Mouse (Mus musculus) c-Kit-negative CD71-positive TER-119-positive erythroid progenitor cells, embryonic 14.5 days (primary cell): ENCODE results near the gene Kat14.
"Not testable (repeated sequence)": the region's sequence is repeated elsewhere in the genome, so short reads cannot be mapped to it uniquely, and the experiment has no call there.

Source experiments
- DNase-seq: peaks from one replicate; pipeline ENCODE4 v3.0.0-alpha.2; 2013; ENCODE audit warnings: low read depth, low spot score

The Kat14 gene

DNA sequence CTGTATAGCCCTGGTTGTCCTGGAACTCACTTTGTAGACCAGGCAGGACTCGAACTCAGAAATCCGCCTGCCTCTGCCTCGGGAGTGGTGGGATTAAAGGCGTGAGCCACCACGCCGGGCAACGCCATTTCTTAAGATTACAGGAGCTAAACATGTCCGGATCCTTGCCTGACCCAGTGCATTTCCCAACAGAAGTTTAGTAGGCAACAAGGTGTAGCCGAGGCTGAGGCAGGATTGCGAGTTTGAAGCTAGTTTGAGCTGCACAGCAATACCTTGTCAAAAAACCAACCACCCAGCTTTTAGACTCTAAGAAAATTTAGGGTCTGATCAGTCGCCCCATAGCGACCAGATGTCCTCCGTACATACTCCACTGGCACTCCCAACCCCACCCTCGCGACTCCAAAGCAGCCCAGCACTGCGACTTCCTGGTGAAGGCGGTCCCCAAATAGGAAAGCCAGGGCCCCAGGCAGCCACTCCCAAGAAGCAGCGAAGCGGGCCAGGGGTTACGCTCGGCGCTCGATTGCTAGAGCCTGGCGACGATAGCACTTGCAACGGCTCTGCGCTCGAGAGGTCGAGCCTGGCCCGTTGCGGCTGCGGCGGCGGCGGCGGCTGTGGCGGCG, at the start of gene Kat14, which contains the start of gene Pet117:
Kat14 (plus strand) TSS at position 584 of the 620 bp plus-strand sequence.
Pet117 (plus strand) TSS at position 597 of the 620 bp plus-strand sequence.
- DNase-seq = peak; percentile 88

DNA sequence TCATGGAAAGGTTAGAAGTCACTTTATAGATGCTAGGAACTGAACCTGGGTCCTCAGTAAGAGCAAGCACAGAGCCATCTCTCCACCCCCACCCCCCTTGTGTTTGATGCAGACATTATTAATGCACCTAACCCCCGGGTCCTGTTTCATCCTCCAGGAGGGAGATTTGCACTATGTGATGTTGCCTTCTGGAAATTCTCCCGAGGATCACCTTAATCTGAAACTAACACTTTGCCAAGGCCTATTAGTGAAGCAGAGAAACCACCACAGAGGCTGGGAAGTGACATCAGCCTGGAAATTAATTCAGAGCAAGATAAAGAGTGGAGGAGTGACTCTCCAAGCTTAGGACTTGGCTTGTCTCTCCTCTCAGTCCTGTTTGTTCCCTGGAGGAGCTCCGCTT, 44.6 kb upstream of the Kat14 start:
- no peak for DNase-seq

DNA sequence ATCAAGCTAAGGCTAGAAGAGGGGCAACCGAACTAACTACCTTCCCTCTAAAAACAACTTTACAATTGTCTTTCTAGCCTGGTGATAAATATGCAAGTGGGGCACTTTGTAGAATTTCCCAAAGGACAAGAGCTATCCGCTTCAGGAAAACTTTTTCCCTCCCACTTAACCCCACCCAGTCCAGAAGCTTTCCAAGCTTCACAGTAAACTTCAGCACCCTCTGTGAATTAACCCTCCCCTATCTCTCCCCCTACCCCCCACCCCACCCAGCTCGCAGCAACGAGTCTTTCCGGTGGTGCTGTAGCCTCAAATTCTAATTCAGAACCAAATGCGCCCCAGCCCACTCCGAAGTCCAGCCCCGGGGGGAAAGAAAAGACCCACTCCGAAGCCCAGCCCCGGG, 39.3 kb upstream of the Kat14 start:
- no peak for DNase-seq

DNA sequence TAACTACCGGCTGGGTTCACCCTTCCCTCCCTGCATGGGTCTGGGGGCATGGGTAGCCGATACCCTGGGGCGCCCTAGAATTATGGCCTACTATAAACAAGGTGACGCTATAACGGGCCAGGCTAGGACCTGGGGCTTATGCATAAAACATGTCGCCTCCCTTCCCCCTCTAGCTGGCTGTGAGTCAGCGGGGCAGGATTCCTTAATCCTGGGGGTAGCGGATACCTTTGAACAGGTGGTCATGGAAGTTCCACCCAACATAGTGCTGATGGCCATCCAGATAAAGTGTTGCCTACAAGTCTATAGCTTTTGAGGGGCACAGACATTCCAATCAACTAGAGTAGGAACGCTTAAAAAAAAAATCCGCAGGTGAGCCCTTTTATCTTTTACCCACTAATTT, 38.8 kb upstream of the Kat14 start:
- DNase-seq = no peak

DNA sequence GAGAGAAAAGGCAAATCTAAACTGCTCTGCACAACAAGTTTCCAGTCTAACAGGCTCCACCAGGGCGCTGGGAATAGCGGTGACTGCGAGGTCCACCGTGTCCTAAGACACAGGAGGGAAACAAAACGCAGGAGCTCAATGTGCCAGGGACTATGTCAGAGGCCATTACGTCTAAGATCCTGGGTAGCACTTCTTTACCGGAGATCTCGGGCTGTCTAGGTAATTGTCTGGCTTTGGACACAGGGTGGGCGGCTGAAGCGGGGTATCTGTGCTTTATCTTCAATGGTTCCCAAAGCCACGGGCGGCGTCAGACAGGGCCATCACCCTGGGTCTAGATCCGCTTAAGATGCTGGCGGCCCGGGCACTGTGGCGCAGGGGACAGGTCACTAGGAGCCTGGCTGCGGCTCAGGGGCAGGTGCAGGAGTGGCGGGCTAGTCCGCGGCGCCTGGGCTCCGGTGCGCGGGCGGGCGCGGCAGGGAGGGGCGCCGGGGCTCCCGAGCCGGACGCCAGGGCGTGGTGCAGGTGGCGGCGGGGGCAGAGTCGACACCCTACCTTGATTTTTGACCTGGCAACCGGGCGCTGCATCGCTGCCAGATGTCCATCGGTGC, 38.3 kb upstream of the Kat14 start:
- DNase-seq = no peak

DNA sequence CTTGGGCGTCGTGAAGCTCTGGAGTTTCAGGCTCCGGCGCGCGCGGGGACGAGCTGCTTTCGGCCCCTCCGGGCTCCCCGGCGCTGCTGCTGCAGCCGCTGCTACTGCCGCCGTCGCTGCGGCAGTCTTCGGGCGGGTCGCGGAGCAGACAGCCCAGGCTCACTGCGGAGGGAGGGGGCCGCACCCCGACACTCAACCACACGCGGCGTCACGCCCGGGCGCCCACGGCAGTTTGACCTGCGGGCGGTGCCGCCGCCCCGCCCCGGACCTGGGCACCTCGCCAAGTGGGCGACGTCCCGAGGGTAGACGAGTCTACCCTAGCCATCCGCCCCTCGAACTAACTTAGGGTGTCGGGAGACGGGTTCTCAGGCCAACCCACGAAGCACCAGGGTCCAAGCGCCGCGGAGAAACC, 37.8 kb upstream of the Kat14 start:
- no peak for DNase-seq

DNA sequence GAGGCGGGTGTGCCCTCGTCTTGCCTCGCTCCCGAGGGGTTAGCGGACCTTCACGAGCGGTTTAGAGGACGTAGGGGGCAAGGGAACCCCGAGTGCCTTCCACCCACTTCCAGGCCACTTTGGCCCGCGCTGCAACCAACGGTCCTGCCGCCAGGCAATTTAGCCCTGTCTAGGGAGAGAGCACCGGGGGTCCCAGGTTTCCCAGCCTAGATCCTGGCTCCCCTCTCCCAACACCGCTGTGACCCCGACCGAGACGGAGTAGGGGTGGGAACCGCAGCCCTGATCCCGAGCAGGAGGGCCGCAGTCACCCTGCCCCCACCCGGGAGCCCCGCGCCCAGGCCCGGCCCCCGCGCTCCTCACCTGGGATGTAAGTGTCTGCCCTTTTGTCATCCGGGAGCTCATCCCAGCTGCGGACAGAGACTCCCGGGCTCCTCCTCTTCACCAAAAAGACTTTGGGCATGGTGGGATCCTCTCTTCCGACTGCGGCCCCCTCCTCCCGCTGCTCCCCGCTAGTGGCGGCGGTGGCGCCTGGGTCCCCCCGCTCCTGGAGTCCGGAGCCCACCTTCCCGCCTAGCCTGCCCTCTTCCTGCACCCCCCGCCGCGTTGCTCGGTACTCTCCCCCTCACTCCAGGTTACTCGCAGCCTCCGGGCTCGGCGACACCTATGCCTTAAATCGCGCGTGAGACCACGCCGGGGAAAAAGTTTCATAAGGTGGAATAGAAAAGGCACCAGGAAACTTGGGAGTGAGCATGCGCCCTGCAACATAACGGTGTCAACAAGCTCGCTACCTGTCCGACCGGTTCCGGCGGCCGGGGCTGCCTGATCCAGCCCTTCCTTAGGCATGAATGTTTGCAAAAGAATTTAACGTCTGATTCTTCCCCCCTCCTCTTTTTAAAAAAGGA, 37.1 kb upstream of the Kat14 start, which contains the start of gene Ovol2:
Ovol2 (minus strand) TSS at position 746 of the 902 bp plus-strand sequence.
- no peak for DNase-seq

DNA sequence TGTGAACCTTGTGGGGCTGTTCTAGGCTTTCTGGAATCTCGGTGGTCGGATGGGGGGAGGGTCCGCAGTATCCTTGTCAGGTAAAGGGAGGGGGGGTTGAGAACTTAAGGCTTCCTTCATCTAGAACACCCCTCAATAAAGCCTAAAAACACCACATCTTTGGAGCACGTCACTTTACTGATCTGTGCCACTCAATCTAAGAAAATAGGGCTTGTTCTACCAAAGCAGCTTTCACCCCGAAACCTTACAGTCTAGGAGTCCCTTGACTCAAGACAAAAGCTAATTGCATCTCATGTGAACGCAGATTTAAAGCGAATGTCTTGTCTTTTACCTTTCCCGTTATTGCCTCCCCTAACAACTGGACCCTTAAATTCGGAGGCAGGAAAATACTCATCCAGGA, 36.3 kb upstream of the Kat14 start:
- DNase-seq = no peak

DNA sequence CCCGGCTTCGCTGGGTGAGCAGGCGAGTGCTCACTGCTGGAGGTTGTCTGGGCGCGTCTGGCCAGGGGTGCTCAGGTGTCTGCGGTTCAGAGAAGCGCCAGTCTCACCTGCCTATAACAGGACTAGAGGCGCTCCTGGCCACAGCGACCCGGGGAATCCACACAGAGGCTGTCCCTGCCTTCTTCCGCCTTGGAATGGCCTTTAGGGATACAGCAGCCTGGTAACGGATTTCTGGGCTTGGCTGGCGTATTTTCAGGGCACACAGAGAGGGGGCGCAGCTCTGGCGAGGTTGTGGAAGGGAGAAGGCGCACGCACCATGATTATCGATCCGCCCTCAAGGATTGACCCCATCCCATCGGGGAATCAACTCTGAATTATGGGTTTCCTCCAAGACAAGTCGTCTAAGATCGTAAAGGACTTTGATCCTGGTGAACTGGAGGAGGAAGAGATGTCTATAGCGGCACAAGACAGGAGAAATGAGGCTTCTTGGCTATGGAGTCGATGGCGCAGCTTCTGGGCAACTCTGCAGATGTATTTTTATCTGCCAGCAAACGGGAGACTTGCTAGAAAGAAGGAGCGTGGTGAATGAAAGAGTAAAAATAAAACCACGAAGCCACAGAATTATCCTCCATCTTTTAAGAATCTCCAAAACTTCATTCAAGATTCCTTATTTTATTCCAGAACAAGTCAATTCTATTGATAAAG, 35.5 kb upstream of the Kat14 start:
- no peak for DNase-seq

DNA sequence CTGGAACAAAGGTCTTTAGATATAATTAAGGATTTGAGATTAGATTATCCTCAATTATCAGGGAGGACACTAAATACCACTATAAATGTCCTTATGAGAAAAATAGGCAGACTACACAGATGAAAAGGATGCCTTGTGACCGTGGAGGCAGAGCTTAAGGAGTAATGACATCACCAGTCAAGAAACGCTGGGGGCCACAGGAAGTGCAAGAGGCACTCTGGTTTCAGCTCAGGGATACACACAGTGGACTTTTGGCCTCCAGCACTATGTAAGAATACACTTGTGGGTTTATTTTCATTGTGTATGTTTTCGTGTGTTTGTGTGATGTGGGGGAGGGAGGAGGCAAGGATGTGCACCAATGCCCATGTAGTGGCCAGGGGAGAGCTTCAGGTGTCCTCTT, 31.6 kb upstream of the Kat14 start:
- DNase-seq = no peak

DNA sequence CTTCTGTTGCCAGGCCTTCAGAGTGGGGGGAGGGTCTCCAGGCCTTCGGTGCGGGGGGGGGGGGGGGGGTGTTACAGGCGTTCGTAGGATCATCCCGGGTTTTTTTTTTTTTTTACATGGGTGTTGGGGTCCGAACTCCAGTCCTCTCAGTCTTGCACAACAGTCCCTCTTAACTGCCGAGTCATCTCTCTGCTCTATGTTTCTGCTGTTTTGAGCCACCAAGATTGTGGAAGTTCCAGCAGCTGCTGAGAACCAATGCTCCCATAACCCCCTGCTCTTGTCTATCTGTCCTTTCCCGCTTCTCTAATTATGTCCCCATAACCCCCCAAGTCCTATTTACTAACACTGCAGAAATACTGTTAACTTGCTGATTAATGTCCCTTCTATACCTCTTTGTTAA, 31.1 kb upstream of the Kat14 start:
- no peak for DNase-seq

DNA sequence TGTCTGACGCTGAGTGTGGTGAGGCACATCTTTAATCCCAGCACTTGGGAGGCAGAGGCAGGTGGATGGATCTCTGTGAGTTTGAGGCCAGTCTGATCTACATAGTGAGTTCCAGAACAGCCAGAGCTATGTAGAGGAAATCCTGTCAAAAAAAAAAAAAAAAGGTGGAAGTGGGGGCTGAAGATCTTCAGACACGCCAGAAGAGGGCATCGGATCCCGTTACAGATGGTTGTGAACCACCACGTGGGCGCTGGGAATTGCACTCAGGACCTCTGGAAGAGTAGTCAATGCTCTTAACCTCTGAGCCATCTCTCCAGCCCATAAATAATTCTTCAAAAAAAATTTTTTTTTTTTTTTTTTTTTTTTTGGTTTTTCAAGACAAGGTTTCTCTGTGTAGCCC, 30.6 kb upstream of the Kat14 start:
- DNase-seq = not testable (repeated sequence)

DNA sequence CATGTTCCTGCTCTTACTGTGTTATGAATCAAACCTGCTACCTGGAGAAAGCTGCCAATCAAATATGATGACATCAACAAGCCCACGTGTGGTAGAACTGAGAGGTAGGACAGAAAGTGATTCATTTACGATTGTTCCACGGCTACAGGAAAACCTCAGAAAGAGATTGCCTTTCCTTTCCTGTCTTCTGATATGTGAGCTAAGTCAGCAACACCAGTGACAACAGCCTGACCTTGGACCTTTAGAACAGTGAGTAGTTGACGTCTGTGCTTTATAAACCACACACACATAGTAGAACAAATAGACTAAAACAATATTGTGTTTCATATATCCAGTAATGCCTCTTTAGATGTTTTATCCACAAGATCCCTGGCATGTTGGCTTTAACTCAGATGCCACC, 25.6 kb upstream of the Kat14 start:
- no peak for DNase-seq

DNA sequence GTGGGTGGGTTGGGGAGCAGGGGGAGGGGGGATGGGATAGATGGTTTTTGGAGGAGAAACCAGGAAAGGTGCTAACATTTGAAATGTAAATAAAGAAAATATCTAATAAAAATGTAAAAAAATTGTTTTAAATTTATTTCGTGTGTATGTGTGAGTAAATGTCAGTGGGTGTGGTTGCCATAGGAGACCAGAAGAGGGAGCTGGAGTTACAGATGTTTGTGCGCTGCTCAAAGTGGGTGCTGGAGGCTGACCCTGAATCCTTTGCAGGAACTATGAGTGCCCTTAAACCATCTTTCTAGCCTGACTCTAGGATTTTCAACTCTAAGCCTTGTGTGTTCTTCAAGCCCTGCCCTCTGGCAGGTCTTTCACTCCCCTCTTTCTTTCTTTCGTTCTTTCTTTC, 20.3 kb upstream of the Kat14 start:
- DNase-seq = no peak

DNA sequence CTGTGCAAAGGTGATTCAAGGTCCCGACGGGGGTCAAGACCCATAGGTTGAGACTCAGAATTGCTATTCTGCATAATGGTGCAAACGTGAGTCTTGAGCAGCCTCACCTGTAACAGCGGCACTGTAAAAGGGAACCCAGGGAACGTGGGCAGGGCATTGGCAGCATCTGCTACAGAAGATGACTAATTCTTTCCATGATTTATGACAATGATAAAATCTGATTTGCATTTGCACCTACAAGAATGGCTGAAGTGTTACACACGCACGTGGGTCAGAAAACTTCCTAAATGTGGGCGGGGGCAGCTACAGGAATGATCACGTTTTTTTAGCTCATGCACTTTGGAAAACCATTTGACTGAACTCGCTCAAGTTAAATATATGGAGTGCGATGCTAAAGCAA, 15.9 kb upstream of the Kat14 start:
- no peak for DNase-seq

DNA sequence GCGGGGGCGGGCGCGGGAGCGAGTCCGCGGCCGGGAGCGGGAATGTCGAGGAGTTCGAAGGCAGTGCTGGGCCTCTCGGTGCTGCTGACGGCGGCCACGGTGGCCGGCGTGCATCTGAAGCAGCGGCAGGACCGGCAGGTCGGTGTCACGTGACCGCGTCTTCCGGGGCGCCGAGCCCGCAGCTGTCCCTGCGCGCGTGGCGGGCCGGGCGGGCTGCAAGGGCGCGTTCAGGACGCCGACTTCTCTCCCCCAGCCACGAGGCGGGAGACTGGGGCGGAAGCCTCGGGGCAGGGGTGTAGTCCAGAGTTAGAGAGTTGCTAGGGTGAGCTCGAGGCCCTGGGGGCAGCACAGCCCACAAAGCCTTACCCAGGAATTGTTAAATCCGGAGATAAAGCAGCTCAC, 238 bp downstream of the Kat14 start:
- DNase-seq = peak; percentile 54

DNA sequence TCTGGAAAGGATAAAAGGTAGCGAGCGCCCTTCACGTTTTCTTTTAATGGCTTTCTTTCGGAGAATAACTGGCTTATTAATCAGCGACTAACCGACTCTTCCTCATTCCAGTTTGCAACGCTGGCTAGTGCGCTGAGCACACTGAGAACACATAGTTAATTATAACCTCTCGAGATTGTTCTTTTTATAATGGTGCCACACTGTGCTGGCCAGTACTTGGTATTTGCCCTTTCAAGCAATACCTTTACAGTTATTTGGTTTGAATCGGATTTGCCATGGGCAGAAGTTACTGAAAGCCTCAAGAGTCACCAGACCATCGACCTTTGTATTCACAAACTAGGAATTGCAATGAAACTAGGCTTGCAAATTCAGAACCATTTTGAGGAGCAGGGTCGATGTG, 728 bp downstream of the Kat14 start:
- no peak for DNase-seq

DNA sequence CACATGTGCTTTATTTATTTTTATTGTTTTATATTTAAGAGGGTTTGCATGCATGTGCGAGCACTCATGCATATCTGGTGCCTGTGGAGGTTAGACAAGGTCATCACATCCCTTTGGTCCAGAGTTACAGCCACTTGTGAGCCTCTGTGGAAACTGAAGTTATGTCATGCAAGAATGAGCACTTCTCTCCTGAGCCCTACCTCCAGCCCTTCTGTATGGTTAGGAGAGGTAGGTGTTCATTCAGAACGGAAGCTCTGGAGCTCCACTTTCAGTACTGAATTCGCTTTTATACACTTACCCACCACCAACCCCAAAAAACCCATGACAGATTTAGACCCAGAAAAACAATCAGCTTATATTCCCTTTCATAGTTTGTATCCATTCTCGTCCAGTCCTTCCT, 2.8 kb downstream of the Kat14 start:
- no peak for DNase-seq

DNA sequence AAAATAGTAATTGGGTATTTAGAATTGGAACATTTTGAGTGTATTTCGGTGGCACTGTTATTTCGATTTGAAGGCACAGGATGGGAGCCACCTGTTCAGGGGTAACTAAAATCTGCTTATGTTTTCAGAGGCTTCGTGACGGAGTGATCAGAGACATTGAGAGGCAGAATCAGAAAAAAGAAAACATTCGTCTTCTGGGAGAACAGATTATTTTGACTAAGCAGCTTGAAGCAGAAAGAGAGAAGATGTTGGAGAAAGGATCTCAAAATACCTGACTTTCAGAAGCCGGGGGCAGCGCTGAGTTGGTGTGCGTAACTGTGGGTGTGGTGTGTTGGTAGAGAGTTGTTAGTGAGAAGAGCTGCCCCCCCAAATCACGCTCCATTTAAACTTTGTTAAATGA, 4.3 kb downstream of the Kat14 start:
- no peak for DNase-seq

DNA sequence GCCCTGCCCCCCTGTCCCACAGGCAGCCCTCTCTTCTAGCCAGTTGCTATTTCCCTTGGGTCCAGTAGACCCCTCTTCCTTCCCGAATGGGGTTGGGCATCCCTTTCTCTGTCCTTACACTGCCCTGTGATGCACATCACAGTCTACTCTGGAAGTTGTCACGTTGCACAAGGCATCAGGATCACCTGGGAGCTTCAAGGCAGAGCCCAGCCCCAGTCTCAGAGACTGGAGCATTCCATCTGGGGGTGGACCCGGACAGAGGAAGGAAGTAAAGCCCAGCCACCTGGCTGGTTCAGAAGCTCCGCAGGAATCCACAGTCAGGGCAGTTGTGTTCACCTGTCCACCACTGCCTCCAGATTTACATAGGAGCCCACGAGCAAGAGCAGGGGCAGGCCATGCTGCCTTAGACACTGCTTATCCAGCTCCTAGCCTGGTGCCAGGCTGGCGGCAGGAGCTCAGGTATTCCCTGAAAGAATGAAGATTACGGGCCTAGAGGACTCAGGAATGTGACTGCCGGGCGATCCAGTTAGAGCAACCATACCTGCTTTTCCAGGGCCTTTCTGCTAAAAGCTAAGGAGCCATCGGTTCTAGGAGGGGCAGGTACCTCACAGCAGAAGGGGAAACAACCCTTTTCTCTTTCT, 6.4 kb downstream of the Kat14 start:
- DNase-seq = no peak

DNA sequence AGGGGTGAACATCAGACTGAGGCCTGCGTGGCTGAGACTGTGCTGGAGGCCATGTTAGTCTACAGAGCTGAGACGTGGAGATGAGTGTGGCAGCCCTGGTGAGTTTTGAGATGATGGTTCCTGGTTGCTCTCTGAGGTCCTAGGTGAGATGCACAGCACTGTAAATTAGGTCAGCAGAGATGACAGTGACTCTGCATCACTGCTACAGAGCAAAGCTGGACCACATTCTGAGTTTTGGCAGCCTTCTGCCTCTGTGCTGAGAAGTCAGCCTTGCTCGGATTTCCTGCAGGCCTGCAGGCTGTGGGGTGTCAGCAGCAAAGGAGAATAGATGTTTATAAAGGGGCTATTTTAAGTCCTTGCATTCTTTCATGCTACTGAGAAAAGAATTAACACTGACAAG, 12.5 kb downstream of the Kat14 start:
- DNase-seq = no peak

DNA sequence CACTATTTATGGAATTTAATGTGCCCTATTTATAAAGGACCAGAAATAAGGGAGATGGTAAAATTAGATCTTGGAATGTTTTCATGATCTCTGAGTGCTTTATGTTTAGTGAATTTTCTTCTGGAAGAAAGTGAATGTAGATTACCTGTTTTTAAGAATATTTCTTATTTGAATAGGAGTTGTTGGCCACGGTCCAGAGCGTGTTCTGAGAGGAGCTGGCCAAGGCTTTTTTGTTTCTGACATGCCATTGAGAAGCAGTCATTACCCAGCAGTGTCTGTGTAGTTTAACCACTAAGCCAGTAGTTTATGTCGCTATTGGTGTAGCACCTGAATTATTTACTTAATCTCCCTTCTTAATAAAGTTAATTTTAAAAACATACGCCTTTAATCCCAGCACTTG, 13.0 kb downstream of the Kat14 start:
- no peak for DNase-seq
